Mouse (Mus musculus): ENCODE measurements around the gene Dnah1.

Dnah1 gene

DNA sequence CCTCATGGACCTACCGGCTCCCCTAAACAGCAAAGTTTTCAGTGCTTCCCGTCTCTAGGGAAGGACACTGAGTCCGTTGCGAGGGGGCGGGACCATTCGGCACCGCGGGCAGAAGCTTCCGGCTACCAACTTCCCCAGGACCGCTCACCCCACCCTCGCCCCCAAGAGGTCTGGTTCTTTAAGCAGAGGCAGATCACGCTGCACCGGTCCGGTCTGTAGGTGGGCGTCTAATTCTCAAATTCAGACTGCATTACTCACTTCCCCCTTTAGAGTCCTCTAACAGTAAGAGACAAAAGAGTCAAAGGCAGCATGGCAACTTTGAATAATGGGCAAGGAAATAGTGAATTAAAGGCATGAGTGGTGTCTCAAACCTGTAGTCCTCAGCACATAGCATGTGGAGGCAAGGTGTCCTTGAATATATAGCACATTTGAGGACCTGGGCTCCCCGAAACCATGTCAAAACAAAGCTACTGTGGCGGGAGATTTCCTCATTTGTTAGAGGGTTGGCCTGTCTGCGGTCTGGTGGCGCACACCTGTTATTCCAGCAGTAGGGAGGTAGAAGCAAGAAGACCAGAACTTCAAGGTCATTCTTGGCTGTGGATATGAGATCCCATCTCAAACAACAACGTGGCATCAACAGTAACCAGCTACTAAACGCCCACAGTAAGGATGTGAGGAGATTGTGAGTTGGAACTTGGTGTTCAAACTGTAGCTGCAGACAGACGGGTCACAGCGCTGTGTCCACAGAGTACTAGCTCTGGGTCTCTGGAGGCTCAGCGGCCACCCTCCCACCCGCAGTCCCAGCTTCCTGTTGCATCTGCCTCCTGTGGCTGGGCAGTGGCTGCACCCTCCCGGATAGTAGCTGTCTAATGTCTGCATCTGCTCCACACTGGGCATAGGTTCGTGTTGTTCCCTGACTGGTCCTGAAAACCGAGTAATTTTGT lies at the start of gene Dnah1:
Gene Dnah1, minus strand, starts transcription at position 48 of the 944 bp plus-strand sequence.
- peak; percentile 13 to 39 for DNase-seq (ENCODE audit: low spot score in 2 of 2)

DNA sequence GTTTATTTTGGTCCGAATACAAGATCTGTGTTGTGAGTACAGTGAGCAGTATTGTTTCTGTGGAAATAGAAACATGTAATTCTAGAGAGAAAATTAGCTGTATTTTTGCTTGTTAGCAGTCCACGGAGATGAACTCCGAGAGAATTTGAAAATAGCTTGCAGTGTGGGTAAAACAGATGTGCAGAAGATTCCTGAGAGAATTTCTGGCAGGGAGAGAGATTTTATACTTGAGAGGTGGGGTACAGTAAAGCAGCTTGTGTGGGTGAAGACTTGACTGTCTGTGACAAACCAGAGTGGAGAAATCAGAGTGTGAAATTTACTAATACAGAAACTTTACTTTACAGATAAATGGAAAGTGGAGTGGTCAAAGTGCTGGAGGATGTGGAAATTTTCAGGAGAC lies 45.7 kb upstream of the Dnah1 start:
- no peak for DNase-seq (ENCODE audit: low spot score in 2 of 2)

DNA sequence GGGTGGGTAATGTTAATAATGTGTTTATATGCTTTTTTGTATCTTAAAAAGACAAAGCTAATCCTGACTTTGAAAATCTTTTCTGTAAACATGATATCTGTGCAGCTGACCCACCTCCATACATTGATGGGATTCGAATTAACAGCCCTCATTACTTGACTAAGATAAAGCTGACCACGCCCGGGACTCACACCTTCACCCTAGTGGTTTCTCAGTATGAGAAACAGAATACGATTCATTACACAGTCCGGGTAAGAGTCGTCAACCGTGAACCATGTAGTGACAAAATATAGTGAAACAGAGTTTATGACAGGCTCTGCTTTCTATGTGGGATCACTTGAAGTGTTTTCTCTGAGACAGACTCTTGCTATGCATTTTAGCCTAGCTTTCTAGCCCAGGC lies 44.3 kb upstream of the Dnah1 start:
- no peak for DNase-seq (ENCODE audit: low spot score in 2 of 2)

DNA sequence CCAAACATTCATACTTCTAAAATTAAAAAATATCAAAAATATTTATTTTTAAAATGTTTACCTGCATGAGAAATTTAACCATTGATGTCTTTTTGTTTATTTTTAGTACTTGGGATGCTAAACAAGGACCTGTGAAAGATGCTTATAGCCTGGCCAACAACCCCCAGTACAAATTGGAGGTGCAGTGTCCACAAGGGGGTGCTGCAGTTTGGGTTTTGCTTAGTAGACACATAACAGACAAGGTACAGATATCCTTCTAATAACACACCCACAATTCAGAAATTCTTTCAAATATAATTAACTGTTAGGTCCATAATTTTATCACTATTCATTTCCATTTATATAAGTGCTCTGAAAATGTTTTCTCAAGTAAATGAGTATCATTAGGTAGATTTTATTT lies 41.7 kb upstream of the Dnah1 start:
- peak; percentile 55 to 63 for DNase-seq (ENCODE audit: low spot score in 2 of 2)

DNA sequence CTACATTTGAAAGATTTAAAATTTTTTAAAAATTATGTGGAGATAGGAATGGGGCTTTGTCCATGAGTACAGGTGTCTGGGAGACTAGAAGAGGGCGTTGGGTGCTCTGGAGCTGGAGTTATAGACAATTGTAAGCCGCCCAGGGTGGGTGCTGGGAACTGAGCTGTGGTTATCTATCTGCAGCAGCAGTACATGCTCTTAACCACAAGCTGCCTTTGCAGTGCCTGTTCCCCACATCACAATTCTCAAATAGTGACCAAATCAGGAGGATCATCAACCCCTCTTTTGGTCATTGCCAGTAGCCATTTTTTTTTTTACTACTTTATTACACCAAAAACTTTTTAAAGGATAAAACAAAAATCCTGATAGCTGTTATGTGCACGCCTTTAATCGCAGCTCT lies 40.9 kb upstream of the Dnah1 start:
- no peak for DNase-seq (ENCODE audit: low spot score in 2 of 2)

DNA sequence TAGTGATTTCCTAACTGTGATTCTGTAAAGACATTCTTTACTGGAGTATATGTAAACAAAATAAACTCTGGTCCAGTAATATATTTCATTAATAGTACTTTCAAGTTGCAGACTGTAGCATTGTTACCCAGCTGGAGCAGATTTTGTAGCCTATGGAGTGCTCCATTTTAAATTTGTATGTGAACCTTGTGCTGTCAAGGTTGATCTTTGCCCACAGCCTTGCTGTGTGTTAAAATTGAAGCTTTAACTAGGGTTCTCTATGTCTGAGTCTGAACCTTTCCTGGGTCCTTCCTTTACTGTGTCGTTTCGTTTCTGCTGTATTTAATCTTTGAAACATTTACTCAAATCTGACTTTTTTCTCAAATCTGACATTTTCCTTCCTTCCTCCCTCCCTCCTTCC lies 38.5 kb upstream of the Dnah1 start:
- no peak for DNase-seq (ENCODE audit: low spot score in 2 of 2)

DNA sequence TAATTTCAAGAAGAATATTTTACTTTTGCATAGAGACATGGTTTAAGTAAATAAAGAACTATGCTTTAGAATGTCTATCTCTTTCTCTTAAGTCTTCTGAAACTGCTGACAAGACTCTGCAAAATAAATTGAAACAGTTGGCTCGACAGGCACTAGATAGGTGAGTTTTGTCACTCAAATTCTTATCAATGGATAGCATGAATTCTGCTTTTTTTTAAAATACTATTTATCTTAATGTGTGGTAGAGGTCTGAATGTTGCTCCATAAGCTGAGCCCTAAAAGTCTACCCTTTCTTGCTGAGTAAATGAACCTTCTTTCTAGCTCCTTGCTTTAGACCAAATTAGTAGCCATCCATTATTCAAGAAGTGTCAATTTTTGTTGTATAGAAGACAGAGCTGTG lies 21.7 kb upstream of the Dnah1 start:
- DNase-seq (ENCODE audit: low spot score in 2 of 2) = no peak

DNA sequence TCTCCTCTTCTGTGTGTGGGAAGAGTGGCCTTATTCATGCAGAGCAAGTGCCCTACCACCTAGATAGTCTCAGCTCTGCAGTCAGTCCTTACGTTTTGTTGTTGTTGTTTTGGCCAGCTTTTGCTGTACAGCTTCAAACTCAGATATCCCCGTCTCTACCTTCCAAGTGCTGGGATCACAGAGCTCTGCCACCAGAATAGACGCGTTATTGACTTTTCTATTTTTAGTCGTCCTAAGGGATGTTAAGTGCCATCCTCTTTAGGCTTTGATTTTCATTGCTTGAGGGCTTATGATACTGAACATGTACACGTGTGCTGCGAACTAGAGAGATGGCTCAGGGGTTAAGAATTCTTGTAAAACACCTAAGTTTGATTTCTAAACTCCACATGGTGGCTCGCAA lies 19.5 kb upstream of the Dnah1 start:
- DNase-seq (ENCODE audit: low spot score in 2 of 2) = no peak

DNA sequence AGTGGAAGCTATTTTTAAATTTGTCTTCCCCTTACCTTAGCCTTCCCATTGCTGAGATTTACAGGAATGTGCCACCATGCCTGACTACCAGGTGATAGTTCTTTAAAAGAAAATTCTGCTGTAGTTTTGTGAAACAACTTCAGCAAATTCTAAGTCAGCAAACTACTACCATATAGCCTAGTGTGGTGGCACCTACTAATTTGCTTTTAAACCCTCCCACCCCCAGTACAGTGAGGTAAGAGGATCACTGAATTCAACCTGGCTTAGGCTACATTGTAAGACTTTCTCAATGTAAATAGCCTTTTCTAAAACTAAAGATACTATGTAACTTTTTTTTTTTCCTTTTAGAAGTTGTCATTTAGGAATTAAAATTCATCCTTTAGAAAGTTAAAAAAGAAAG lies 14.3 kb upstream of the Dnah1 start:
- DNase-seq (ENCODE audit: low spot score in 2 of 2) = no peak

DNA sequence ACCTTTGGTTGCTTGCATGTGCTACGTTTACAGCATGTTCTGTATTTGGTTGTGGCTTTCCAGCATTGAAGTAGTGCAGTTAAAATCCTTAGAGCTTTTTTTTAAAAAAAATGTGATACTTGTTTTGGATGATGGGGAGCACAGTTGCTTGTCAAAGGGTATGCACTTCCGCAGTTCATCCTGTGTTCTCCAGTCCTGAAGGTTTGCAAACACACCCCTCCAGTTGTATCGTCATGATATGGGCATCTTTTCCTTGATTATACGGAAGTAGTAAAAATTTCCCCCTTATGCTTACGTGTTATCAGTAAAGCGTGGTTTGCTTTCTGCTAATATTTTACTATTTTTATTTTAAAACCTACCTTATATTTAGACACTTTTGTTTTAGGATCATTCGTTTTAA lies 13.7 kb upstream of the Dnah1 start:
- DNase-seq (ENCODE audit: low spot score in 2 of 2) = no peak

DNA sequence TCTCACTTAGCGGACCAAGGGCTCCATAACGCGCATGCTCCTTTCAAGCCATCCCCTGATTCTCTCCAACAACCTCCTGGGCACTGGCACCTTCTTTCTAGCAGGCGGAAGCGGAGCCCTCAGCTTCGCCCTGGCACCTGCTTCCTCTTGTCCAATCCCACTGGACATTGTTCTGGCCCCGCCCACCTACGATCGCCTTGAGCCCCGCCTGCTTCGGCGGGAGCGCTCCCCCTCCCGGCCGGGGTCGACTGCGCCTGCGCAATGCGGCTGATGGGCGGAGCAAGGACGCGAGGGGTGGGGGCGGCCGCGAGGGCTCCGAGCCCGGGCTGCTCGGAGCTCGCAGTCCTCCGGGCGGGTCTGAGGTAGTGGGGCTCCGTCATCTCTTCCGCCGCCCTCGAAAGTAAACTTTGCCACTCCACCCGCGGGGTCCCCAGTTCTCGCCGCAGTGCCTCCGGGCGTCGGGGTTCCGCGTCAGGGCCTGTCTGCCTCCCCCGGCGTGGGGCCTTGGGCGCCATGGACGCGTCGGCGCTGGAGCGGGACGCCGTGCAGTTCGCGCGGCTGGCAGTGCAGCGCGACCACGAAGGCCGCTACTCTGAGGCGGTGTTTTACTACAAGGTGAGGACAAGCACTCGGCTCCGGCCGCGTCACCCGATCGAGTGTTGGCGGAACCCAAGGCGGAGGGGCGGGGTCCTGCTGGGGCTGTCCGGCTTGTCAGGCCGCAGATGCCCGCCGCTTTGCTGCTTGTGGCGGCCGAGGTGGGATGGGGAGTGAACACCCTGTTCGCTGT lies 12.9 kb upstream of the Dnah1 start, which contains the start of gene Capn7:
Gene Capn7, plus strand, starts transcription at position 270 of the 787 bp plus-strand sequence.
- DNase-seq (ENCODE audit: low spot score in 2 of 2) = peak; percentile 96 to 98

DNA sequence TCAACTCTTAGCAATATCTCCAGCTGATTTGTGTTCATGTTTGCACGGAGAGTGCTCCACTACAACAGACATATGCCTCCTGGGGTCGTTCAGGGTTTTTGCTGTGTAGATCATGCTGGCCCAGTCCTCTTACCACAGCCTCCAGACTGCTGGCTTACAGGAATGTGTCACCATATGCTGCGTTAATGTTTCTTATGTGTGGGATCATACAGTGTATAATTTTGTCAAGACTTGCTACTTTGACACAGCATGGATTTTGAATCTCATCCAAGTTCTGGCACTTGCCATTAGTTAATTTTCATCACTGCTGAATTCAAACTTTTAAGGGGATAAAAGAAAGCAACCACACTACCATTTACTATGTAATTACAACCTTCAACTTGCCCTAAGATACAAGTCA lies 12.1 kb upstream of the Dnah1 start:
- no peak for DNase-seq (ENCODE audit: low spot score in 2 of 2)

DNA sequence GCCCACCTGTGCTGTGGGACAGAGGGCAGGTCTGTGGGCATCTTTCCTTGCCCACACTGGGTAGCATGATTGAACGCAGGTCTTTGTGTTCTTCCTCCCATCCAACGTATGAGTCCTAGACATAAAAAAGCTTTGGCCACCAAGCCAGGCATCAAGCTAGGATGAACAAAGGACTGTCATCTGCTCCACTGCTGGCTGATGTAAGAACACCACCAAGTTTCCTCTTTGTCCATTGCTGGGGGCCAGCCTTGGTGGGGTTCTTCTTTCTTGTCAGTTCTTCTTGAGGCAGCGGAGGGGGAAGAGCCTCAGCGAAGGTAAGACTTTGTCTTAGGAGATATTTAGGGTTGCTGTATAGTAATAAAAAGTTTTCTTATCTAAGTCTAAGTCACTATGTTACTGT lies 7.3 kb upstream of the Dnah1 start:
- no peak for DNase-seq (ENCODE audit: low spot score in 2 of 2)

DNA sequence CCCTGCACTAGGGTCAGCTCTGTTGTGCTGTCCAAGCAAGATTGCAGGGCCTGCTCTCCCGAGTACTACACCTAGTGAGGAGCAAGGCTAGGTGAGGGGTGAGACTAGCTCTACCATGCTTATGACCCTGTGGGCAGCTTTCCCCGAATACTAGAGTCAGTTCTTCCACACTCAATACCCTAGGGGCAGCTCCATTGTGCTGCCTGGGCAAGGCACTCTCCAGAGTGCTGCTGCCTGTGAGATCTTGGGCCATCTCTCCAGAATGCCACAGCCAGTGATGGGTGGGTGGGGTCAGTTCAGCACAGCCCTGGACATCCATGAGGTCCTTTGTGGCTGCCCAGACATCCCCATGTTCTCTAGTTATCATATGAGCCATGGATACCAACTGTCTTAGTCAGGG lies 6.0 kb upstream of the Dnah1 start:
- no peak for DNase-seq (ENCODE audit: low spot score in 2 of 2)

DNA sequence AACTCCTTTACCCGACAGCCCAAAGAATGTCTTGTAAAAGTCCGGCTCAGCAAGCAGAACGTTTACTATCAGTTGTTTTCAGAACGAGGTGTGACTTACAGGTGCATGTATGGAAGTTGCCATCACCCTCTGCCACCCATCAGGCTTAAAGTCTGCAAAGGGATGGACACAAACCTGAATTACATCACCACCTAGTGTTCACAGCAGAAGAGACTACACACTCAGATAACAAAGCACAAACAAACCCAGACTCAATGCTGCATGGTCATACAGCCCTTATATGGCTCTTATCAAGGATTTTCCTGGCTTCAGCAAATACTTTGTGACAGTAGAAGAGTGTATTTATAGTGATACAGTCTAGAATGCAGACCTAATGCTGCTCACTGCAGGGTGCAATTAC lies 4.0 kb upstream of the Dnah1 start:
- DNase-seq (ENCODE audit: low spot score in 2 of 2) = no peak

DNA sequence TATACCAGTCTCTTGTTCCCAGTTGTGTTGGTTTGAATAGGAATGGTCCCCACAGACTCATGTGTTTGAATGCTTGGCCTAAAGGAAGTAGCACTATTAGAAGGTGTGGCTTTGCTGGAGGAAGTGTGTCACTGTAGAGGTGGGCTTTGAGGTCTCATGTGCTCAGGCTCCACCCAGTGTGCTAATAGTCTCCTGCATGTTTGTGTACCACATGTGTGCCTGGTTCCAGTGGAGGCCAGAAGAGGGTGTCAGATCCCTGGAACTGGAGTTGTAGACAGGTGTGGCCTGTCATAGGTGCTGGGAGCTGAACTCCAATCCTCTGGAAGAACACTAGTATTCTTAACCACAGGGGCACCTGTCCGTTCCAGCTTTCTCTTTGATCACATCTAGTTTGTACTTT lies 3.5 kb upstream of the Dnah1 start:
- DNase-seq (ENCODE audit: low spot score in 2 of 2) = no peak

DNA sequence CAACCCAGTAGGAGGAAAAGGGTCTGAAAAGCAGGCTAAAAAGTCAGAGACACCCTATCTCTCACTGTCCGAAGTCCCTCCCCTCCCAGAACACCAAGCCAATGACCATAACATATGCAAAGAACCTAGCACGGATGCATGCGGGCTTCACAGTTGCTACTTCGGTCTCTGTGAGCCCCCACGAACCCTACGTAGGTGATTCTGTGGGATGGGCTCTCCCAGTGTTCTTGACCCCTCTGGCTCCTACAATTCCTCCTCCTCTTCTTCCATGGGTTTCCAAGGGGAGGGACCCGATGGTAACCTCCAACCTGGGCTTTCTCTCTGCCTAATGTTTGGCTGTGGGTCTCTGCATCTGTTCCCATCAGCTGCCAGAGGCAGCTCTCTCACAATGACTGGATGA lies 3.1 kb upstream of the Dnah1 start:
- DNase-seq (ENCODE audit: low spot score in 2 of 2) = no peak

DNA sequence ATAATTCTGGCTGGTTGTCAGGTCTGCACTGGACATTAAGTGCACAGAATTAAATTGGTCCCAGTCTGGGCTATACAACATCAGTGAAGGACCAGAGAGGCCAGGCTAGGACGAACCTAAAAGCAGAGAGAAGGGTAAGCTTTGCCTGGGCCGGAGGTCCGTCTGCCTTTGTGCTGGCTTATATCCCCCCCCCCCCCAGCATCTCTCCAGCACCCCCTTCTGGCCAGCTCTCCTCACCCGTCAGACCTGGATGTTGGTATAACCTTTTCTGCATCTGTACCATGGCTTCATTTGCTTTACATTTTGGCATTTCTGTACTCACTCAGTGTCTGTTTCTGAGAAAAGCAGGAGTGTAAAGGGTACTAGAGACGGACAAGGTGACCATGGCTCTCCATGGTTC lies 1.9 kb upstream of the Dnah1 start:
- DNase-seq (ENCODE audit: low spot score in 2 of 2) = no peak

DNA sequence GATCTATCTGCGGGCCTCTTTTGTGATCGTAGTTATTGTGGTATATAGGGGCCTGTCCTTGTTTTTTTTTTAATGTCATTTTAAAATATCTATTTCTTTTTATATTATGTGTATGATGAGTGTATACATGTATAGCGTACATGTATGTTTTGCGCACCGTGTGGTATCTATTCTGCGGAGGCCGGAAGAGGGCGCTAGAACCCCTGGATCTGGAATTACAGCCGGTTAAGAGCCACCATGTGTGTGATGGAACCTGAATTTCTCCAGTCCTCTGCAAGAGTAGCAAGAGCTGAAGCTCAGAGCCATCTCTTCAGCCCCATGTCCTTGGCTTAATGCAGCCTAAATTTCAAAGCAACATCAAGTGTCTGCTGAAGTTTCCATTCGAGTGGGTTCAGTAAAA lies 1.2 kb upstream of the Dnah1 start:
- DNase-seq (ENCODE audit: low spot score in 2 of 2) = no peak

DNA sequence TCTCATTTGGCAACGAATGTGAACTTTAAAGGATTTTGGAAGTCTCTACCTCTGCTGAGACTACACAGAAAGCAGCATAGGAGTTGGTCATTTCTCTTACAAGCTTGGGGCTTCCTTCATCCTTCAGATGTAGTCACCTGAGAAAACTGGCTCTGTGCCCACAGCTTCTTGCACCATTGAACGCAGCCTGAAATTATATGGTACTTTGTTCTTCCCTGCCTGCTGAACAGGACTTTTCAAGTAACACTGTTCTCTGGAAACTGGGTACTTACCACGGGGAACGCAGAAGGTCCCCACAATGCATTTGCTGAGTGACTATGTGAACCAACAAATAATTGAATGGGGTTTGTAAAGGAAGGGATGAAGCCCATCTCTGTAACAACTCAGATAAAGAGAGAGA lies 507 bp downstream of the Dnah1 start:
- no peak for DNase-seq (ENCODE audit: low spot score in 2 of 2)

DNA sequence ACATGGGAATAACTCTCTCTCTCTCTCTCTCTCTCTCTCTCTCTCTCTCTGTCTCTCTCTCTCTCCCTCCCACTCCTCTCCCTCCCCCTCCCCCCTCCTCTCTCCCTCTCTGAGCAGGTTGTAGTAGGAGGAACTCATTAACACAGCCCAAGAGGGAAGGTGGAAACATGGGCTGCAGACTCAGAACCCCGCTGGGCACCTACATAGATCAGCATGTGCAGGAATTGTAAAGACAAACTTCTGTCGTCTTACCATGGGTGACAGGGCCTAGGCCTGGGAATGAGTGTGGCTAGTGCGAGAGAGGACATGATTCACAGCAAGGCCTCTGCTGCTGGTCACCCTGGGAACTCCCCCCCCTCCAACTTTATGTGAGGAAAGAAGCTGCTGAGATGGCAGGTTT lies 1.5 kb downstream of the Dnah1 start:
- DNase-seq (ENCODE audit: low spot score in 2 of 2) = no peak

DNA sequence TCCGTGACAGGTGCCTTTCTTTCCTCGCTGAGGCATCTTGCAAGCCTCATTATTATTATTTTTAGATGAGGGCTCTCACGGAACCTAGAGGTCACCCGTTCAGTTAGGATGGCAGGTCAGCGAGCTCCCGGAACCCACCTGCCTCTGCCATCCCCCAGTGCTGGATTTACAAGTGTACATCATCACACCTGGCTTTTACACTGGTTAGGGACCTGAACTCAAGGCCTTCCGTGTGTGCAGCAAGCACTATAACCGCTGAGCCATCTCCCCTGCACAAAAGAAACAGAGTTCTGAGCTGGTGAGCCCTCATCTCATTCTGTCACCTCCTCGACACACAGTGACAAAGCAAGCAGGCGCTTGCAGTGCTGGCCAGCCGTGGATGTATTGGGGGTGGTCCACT lies 2.5 kb downstream of the Dnah1 start:
- DNase-seq (ENCODE audit: low spot score in 2 of 2) = no peak

DNA sequence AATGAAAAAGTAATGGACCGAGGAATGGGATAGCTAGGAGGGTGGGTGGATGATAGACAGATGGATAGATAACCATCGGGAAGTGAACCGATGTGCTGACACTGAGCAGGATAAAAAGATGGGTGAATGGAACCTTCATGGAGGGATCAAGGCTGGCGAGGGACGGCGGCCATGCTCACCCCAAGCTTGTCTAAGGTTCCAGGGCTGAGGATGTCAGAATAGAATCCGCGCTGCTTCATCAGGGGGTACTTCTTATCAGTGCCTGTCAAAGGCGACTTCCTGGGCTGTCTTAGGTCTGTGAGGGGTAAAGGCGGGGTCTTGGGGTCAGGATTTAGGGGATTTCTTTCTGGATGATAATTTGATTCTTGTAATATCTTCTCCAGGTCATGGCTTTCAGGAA lies 4.2 kb downstream of the Dnah1 start:
- no peak for DNase-seq (ENCODE audit: low spot score in 2 of 2)

All from urinary bladder, postnatal 36 days (tissue).